Mouse (Mus musculus) kidney, embryonic 16.5 days (tissue): ENCODE results near the gene Def8. TPM values are rescaled to one million over a fixed set of nuclear protein-coding genes. Genes with fewer than 3 reads are reported as not detected.

Experiments
- ATAC-seq: fragments of 200-750 bp; cut with Nextera tagmentation; 2 replicates; pipeline ENCODE4 v1.8.0; 2017; ENCODE audit warnings: moderate TSS enrichment; ENCODE audit not compliant: low FRiP score, low TSS enrichment
- H3K27ac ChIP-seq: fragments of 300-500 bp; sonication (generic); 2 replicates; pipeline ENCODE4 v1.5.1; 2014; ENCODE audit warnings: low read length
- H3K27me3 ChIP-seq: fragments of 300-500 bp; sonication (generic); 2 replicates; pipeline ENCODE4 v1.6.1; 2014; ENCODE audit warnings: low read length, control low read depth, mixed read lengths; ENCODE audit not compliant: insufficient read depth
- H3K36me3 ChIP-seq: fragments of 300-500 bp; sonication (generic); 2 replicates; pipeline ENCODE4 v1.6.1; 2014; ENCODE audit warnings: low read length, control low read depth, mixed read lengths; ENCODE audit not compliant: insufficient read depth
- H3K4me1 ChIP-seq: fragments of 300-500 bp; sonication (generic); 2 replicates; pipeline ENCODE4 v1.6.1; 2014; ENCODE audit warnings: low read length, control low read depth, mixed read lengths; ENCODE audit not compliant: insufficient read depth
- H3K4me2 ChIP-seq: fragments of 300-500 bp; sonication (generic); replicated peaks from 2 replicates; pipeline ENCODE4 v1.6.1; 2014; ENCODE audit warnings: low read depth, low read length
- H3K4me3 ChIP-seq: fragments of 300-500 bp; sonication (generic); 2 replicates; pipeline ENCODE4 v1.5.1; 2014; ENCODE audit warnings: mild to moderate bottlenecking, low read length
- H3K9ac ChIP-seq: fragments of 300-500 bp; sonication (generic); replicated peaks from 2 replicates; pipeline ENCODE4 v1.6.1; 2014; ENCODE audit warnings: low read length
- H3K9me3 ChIP-seq: fragments of 300-500 bp; sonication (generic); 2 replicates; pipeline ENCODE4 v1.6.1; 2016; ENCODE audit warnings: low read length, control low read depth
- WGBS: fragments of 180-500 bp; shearing (Covaris S2); extraction: QIAGEN DNeasy Blood & Tissue Kit; methylation state at CpG from one replicate; pipeline ENCODE4 v1.1.7; 2014; 5-methylcytosine and 5-hydroxymethylcytosine counted together
- polyA plus RNA-seq: library from polyadenylated mRNA; unstranded; fragments of >200 nt; fragmentation: Nextera tagmentation; extraction: Ambion mirVana; gene quantifications from 2 replicates; pipeline ENCODE4 v1.2.1, GENCODE M21; 2015

Def8 gene
- polyA plus RNA-seq, 1 experiment from 2014 or later: 44.4 TPM

DNA sequence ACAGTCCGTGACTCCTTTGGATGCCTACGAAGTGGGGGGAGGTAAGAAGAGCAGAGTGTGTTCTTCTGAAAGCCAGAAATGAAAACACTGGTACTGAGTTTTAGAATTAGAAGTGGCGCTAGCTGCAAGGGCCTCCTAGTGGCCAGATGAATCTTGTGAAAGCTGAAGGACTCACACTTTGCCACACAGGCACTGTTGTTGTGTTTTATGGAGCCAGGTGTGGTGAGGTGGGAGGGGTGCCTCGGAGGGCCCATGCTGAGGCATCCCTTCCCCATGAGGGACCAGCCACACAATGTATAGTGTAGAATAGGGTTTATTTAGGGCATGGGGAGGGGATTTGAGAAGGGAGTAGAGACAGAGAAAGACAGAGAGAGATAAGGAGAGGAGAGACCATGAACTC, 74.4 kb downstream of the Def8 start:
- Histone ChIP-seq H3K27me3 (no peaks in the 10 kb centered on the region), H3K27ac (no peak overlapping the region), H3K36me3 (peaks cover 87% of the 10 kb centered on the region), H3K9me3 (no peaks in the 10 kb centered on the region), H3K4me1 (no peaks in the 10 kb centered on the region), H3K4me2 (no peak overlapping the region), H3K4me3 (no peak overlapping the region), H3K9ac (no peak overlapping the region)
- WGBS: 81% methylated on average over 4 of the region's 4 CpGs
- ATAC-seq: no peak

DNA sequence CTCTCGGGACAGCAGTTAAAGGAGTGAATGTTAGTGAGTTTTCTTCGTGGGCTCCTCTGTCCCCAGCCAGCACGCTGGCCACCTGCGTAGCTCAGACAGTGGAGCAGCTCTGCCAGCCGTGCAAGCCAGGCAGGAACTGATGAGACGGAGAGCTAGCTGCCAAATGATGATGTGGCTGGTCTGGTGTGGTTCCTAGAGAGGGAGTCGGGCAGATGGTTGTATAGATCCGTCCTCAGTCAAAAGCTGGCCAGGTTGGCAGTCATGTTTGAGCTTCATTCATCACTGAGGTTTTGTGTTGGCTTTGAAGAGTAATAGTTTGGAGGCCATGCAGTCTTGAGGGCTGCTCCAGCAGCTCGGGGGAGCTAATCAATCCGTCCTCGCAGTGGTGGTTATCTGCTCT, 75.6 kb downstream of the Def8 start:
- no peak for ATAC-seq
- Histone ChIP-seq H3K4me1 (no peaks in the 10 kb centered on the region), H3K9ac (no peak overlapping the region), H3K27ac (no peak overlapping the region), H3K9me3 (peaks cover 6% of the 10 kb centered on the region), H3K4me2 (no peak overlapping the region), H3K4me3 (no peak overlapping the region), H3K36me3 (peaks cover 87% of the 10 kb centered on the region), H3K27me3 (no peaks in the 10 kb centered on the region)
- 88% methylated on average over 11 of the region's 11 CpGs for WGBS

DNA sequence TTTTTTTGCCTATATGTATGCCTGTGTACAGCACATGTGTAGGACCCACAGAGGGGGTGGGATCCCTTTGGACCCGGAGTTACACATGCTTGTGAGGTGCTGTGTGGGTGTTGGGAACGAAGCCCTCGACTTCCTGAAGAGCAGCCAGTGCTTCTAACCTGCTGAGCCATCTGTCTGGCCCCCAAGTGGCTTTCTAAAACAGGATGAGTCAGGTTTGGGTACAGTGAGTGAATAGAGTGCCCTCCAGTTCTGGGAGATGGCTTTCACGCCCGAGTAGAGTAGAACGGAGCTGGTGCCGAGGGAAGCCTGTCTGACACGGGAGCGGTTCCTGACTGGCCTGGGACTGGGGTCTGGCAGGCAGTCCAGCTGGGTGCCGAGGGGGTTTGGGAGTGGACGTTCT, 76.2 kb downstream of the Def8 start:
- 90% methylated on average over 11 of the region's 11 CpGs for WGBS
- Histone ChIP-seq H3K4me1 (0 out of 2 replicates have a peak, but pooled peaks cover 3% of the 10 kb centered on the region), H3K9me3 (peaks cover 6% of the 10 kb centered on the region), H3K27me3 (no peaks in the 10 kb centered on the region), H3K4me3 (no peak overlapping the region), H3K9ac (no peak overlapping the region), H3K27ac (no peak overlapping the region), H3K36me3 (peaks cover 81% of the 10 kb centered on the region), H3K4me2 (no peak overlapping the region)
- no peak for ATAC-seq

DNA sequence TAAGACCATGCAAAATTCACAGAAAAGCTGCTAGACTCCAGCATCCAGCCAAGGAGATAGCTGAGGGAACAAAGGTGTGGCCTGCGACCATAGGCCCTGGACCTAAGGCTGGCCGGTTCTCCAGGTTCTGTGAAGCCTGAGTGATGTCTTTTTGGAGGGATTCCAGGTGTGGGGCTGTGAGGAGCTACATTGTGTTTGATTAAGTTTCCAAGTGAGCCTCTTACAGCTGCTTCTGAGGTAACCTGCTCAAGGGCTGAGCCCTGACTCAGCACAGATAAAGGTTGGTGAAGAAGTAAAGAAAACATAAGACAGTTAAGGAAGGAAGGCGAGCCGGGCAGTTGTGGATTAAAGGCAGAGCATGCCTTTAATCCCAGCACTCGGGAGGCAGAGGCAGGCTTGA, 78.9 kb downstream of the Def8 start:
- no peak for ATAC-seq
- H3K9ac ChIP-seq: no peak overlapping the region
- no peaks in the 10 kb centered on the region for H3K27me3 ChIP-seq
- H3K4me3 ChIP-seq: no peak overlapping the region
- H3K4me1 ChIP-seq: peaks cover 18% of the 10 kb centered on the region
- no peak overlapping the region for H3K27ac ChIP-seq
- H3K9me3 ChIP-seq: peaks cover 6% of the 10 kb centered on the region
- H3K4me2 ChIP-seq: no peak overlapping the region
- peaks cover 58% of the 10 kb centered on the region for H3K36me3 ChIP-seq
- 89% methylated on average over 5 of the region's 5 CpGs for WGBS

DNA sequence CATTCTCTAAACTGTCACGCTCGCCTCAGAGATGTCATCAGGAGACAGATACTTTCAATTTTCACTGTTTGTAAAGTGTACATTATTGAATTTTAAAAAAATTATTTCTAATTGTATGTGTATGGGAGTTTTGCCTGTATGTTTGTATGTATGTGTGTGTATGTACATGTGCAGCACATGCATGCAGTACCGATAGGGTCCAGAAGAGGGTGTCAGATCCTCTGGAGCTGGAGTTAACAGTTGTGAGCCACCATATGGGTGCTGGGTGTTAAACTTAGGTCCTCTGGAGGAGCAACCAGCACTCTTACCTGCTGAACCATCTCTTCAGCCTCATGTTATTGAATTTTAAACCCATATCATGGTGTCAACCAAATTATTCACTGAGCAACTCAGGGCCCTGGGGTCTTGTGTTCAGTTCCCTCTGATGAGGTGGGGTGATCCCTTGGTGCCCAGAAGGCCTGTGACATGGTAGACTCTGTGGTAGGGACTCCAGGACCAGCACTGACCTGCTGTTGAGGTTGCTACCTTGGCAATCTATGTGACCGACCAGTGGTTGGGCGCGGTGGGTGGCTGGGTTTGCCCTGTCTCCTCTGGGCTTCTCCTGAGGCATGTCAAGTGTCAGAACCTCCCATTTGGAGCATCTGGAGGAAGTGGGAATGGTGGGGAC, 80.6 kb downstream of the Def8 start:
- Histone ChIP-seq H3K4me2 (no peak overlapping the region), H3K4me1 (peaks cover 18% of the 10 kb centered on the region), H3K36me3 (peaks cover 59% of the 10 kb centered on the region), H3K27ac (0 out of 2 replicates have a peak overlapping the region, but pooled peaks have one; percentile 54), H3K27me3 (no peaks in the 10 kb centered on the region), H3K4me3 (no peak overlapping the region), H3K9me3 (peaks cover 6% of the 10 kb centered on the region), H3K9ac (no peak overlapping the region)
- no peak for ATAC-seq
- 97% methylated on average over 6 of the region's 6 CpGs for WGBS

DNA sequence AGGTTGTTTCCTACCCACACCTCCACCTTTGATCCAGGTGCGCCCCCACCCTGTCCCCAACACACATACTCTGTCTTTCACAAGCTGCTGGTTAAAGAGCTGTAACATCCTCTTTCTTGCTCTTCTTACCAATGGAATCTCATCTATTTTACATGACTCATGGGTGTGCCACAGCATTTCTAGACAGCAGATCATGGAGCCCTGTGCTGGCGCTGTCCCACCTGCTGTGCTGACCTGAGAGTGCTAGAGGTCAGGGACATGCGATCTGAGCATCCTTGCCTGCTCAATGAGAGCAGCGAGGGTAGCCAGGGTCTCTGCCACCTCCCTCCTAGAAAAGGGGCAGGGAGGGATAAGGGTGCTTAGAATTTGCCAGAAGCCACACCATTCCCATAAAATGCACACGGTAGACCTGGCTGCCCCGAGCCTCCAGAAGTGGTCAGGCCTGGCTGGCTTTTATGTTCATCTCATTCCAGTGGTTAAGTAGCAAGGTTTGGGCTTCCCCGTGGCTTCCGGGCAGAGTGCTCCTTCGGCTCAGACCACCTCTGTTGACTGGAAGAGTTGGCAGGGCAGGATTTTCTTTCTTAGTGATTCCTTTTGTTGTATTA, 81.4 kb downstream of the Def8 start:
- Histone ChIP-seq H3K9ac (no peak overlapping the region), H3K4me2 (no peak overlapping the region), H3K36me3 (peaks cover 56% of the 10 kb centered on the region), H3K4me3 (no peak overlapping the region), H3K27me3 (no peaks in the 10 kb centered on the region), H3K27ac (peak overlapping the region; percentile 54; the same call in 1 of the 2 replicates), H3K9me3 (peaks cover 6% of the 10 kb centered on the region), H3K4me1 (peaks cover 18% of the 10 kb centered on the region)
- WGBS: 54% methylated on average over 9 of the region's 9 CpGs
- ATAC-seq: peak; percentile 53; the same call in 1 of the 2 replicates

DNA sequence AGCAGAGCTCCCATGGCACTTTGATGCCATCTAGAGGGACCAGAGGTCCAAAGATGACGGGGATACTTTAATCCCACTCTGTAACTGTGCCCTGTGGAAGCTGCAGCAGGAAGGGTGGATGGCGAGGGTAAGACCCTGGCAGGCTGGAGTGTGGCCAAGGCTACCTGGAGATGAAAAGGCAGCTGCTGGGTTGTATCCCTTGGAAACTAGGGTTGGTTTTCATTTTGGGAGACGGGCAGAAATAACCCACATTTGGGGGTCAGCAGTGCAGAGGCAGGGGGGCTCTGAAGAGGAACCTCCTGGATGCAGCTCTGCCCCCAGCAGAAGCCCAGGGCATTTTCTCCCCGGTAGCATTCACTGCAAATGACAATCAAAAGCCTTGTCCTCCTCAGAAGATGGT, 81.9 kb downstream of the Def8 start:
- no peak overlapping the region for H3K9ac ChIP-seq
- no peak overlapping the region for H3K4me2 ChIP-seq
- H3K4me3 ChIP-seq: no peak overlapping the region
- 46% methylated on average over 4 of the region's 4 CpGs for WGBS
- H3K27ac ChIP-seq: peak overlapping the region; percentile 40; the same call in 1 of the 2 replicates
- H3K4me1 ChIP-seq: peaks cover 18% of the 10 kb centered on the region
- H3K9me3 ChIP-seq: peaks cover 6% of the 10 kb centered on the region
- no peak for ATAC-seq
- H3K36me3 ChIP-seq: peaks cover 53% of the 10 kb centered on the region
- no peaks in the 10 kb centered on the region for H3K27me3 ChIP-seq

DNA sequence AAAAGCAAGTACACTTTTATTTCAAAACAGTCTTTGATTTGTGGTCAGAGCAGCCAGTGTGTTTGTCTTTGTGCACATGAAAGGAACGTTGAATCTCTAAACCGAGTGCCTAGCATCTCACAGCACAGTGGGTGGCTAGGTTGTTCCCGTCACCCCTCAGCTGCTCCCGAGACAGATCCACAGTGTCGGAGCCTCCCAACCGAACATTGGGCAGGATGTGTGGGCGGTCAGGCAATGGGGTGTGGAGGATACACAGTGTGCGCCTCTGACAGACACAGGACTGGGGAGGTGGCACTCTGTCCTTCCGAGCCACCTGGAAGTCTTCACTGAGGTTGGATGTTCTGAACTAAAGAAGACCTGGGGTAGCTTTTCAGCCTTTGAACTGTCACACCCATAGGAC, 82.4 kb downstream of the Def8 start:
- H3K9me3 ChIP-seq: peaks cover 6% of the 10 kb centered on the region
- no peak overlapping the region for H3K4me3 ChIP-seq
- H3K4me1 ChIP-seq: peaks cover 18% of the 10 kb centered on the region
- no peaks in the 10 kb centered on the region for H3K27me3 ChIP-seq
- ATAC-seq: no peak
- 46% methylated on average over 9 of the region's 9 CpGs for WGBS
- peaks cover 49% of the 10 kb centered on the region for H3K36me3 ChIP-seq
- no peak overlapping the region for H3K4me2 ChIP-seq
- H3K9ac ChIP-seq: no peak overlapping the region
- no peak overlapping the region for H3K27ac ChIP-seq

DNA sequence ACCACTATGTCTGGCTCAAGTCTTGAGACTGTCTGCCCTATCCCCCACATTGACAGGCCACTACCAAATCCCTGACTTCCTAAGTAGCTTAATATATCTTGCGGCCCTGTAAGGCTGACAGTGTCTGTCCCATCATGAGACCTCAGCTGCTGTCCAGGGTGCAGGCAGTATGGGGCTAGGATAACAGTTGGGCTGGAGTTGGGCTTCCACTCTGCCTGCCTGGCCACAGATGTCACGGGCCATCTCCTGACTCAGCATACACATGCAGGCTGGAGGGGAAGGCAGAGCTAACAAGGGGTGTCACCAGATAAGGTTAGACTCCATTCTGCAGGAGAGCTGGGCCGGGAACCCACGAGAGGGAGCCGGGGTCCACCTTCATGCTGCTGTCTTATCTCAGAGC, 83.8 kb downstream of the Def8 start:
- Histone ChIP-seq H3K36me3 (peaks cover 34% of the 10 kb centered on the region), H3K27me3 (no peaks in the 10 kb centered on the region), H3K9ac (no peak overlapping the region), H3K27ac (no peak overlapping the region), H3K4me3 (no peak overlapping the region), H3K4me2 (no peak overlapping the region), H3K4me1 (peaks cover 18% of the 10 kb centered on the region), H3K9me3 (peaks cover 6% of the 10 kb centered on the region)
- WGBS: 94% methylated on average over 5 of the region's 5 CpGs
- no peak for ATAC-seq

DNA sequence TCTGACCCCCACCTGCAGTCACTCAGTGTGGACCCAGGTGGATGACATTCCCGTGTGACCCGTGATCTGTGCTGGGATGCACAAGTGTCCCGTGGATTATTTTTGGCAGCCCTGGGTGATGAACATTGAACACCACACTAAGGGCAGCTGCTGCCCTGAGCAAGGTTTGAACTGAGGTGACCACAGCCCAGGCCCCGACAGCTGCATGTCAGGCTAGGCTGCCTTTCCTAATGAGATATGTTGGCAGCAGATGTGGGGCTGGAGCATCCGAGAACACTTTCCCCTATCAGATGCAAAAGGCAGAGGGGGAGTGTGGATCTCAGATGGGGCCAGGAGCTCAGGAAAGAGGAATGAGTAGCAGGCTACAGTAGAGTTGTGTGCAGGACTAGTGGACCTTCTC, 87.5 kb downstream of the Def8 start:
- Histone ChIP-seq H3K4me3 (no peak overlapping the region), H3K27ac (no peak overlapping the region), H3K36me3 (peaks cover 17% of the 10 kb centered on the region), H3K9ac (no peak overlapping the region), H3K4me1 (peaks cover 11% of the 10 kb centered on the region), H3K9me3 (no peaks in the 10 kb centered on the region), H3K27me3 (peaks cover 26% of the 10 kb centered on the region), H3K4me2 (no peak overlapping the region)
- ATAC-seq: no peak
- WGBS: 76% methylated on average over 5 of the region's 5 CpGs
